Mouse (Mus musculus) hindbrain, embryonic 16.5 days (tissue): ENCODE results near the gene Qdpr. TPM values are rescaled to one million over a fixed set of nuclear protein-coding genes. Genes with fewer than 3 reads are reported as not detected.

ENCODE experiments used
- ATAC-seq: fragments of 200-750 bp; cut with Nextera tagmentation; 2 replicates; pipeline ENCODE4 v1.8.0; 2017; ENCODE audit warnings: moderate TSS enrichment, moderate library complexity
- H3K27ac ChIP-seq: fragments of 300-500 bp; sonication (generic); 2 replicates; pipeline ENCODE4 v1.5.1; 2014; ENCODE audit warnings: low read depth, mild to moderate bottlenecking, control low read depth, low read length, moderate library complexity
- H3K27me3 ChIP-seq: fragments of 300-500 bp; sonication (generic); replicated peaks from 2 replicates; pipeline ENCODE4 v1.6.1; 2014; ENCODE audit warnings: low read length; ENCODE audit not compliant: control insufficient read depth, insufficient read depth
- H3K36me3 ChIP-seq: fragments of 300-500 bp; sonication (generic); 2 replicates; pipeline ENCODE4 v1.6.1; 2014; ENCODE audit warnings: mild to moderate bottlenecking, low read length, moderate library complexity, mixed read lengths; ENCODE audit not compliant: control insufficient read depth, insufficient read depth
- H3K4me1 ChIP-seq: fragments of 300-500 bp; sonication (generic); 2 replicates; pipeline ENCODE4 v1.6.1; 2014; ENCODE audit warnings: low read depth, low read length; ENCODE audit not compliant: control insufficient read depth, insufficient read depth
- H3K4me2 ChIP-seq: fragments of 300-500 bp; sonication (generic); 2 replicates; pipeline ENCODE4 v1.6.1; 2014; ENCODE audit warnings: mild to moderate bottlenecking, low read length, control low read depth, moderate library complexity
- H3K4me3 ChIP-seq: fragments of 300-500 bp; sonication (generic); 2 replicates; pipeline ENCODE4 v1.5.1; 2014; ENCODE audit warnings: mild to moderate bottlenecking, low read length, control low read depth, moderate library complexity
- H3K9ac ChIP-seq: fragments of 300-500 bp; sonication (generic); 2 replicates; pipeline ENCODE4 v1.6.1; 2014; ENCODE audit warnings: low read depth, mild to moderate bottlenecking, control low read depth, low read length, moderate library complexity
- H3K9me3 ChIP-seq: fragments of 300-500 bp; sonication (generic); 2 replicates; pipeline ENCODE4 v1.6.1; 2014; ENCODE audit warnings: mild to moderate bottlenecking, low read length, moderate library complexity; ENCODE audit not compliant: control insufficient read depth
- whole genome bisulfite sequencing: fragments of 180-500 bp; shearing (Covaris S2); extraction: QIAGEN DNeasy Blood & Tissue Kit; methylation state at CpG from one replicate; pipeline ENCODE4 v1.1.7; 2014; 5-methylcytosine and 5-hydroxymethylcytosine counted together
- polyA plus RNA-seq: library from polyadenylated mRNA; unstranded; fragments of >200 nt; fragmentation: Nextera tagmentation; extraction: Ambion mirVana; gene quantifications from 2 replicates; pipeline ENCODE4 v1.2.1, GENCODE M21; 2015

Gene Qdpr
- polyA plus RNA-seq, 1 experiment from 2014 or later = 154 TPM

GRCm38 (mm10) chr5:45474215-45474614 is 24.2 kb upstream of the Qdpr start:
- Histone ChIP-seq H3K9me3 (no peaks in the 10 kb centered on the region), H3K36me3 (no peaks in the 10 kb centered on the region), H3K4me3 (no peak overlapping the region), H3K27ac (no peak overlapping the region), H3K4me1 (peaks cover 6% of the 10 kb centered on the region; the same call in 1 of the 2 replicates), H3K9ac (no peak overlapping the region), H3K27me3 (no peaks in the 10 kb centered on the region; the same call in 1 of the 2 replicates), H3K4me2 (no peak overlapping the region)
- peak; percentile 73 for ATAC-seq
- 32% methylated on average over 6 of the region's 6 CpGs for WGBS

DNA sequence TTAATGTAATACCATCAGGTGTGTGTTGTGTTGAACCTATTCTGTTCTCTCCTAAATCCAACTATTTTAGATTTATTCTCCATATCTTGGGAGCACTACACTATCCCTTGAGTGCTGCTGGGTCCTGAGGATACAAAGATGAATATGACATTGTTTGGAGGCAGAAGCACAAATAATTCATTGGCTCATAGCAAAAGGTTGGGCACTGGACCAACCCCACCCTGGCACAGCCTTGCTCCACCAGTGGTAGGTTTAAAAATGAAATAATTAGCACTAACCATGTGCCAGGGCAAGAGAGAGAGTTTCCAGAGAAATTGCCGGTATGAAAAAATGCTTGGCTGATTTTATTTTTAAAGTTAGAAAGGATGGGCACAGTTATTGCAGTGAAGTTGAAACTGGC is 23.5 kb upstream of the Qdpr start:
- no peak for ATAC-seq
- 72% methylated on average over 1 of the region's 1 CpGs for WGBS

DNA sequence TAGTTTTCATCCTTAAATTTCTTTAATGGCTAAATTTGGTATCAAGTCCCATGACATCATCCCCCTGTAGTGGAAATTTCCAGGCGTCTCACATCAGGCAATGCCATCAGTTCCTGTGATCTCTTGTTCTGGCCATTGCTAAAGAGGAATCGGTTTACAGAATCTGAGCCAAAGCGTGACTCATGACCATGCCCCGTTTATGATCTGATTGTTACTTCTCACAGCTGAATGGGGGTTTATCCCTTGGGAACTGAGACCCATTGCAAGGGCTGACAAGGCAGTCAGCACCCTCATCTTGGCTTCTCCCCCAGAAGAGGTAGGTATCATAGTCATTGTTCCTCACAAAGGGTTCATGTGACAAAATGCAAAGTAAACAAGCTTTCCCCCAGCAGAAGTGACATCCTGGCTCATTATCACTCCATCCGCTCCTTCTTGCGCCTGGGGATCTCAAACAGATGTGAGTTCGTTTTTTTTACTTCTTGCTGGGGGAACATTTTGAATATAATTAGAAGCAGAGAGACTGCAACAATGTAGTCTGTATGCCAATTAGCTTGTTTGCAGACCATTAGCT is 22.9 kb upstream of the Qdpr start:
- ATAC-seq = no peak
- 59% methylated on average over 7 of the region's 7 CpGs for WGBS

More for the DNA sequence above, 23.5 kb upstream of the Qdpr start:
- no peaks in the 10 kb centered on the region for H3K36me3 ChIP-seq
- H3K9me3 ChIP-seq = no peaks in the 10 kb centered on the region
- no peak overlapping the region for H3K4me3 ChIP-seq
- peaks cover 6% of the 10 kb centered on the region; the same call in 1 of the 2 replicates for H3K4me1 ChIP-seq
- H3K9ac ChIP-seq = no peak overlapping the region
- no peaks in the 10 kb centered on the region for H3K27me3 ChIP-seq
- no peak overlapping the region for H3K27ac ChIP-seq
- H3K4me2 ChIP-seq = no peak overlapping the region

DNA sequence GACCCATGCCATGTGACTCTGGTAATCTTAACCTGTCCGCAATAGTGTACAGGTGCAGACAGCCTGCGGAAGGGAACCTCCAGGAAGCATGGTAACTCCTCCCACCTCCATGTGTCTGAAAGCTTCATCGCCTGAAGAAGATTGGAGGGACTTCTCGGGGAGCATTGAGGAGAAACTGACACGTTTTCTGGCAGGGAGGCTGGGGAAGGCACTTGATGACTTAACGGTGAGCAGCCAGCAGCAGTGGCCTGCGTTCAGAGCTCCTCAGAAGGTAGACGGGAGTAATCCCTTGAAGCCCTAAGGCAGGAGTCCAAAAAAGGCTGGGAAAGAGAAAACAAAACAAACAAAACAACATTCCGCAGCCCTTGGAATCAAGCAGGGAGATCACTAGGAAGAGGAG is 4.4 kb upstream of the Qdpr start:
- Histone ChIP-seq H3K9me3 (no peaks in the 10 kb centered on the region), H3K4me2 (no peak overlapping the region), H3K27ac (no peak overlapping the region), H3K36me3 (no peaks in the 10 kb centered on the region), H3K27me3 (no peaks in the 10 kb centered on the region), H3K4me1 (no peaks in the 10 kb centered on the region), H3K9ac (no peak overlapping the region), H3K4me3 (no peak overlapping the region)
- ATAC-seq = no peak
- 50% methylated on average over 9 of the region's 9 CpGs for WGBS

More for the DNA sequence above, 22.9 kb upstream of the Qdpr start:
- Histone ChIP-seq H3K27me3 (no peaks in the 10 kb centered on the region), H3K4me2 (no peak overlapping the region), H3K9ac (no peak overlapping the region), H3K4me3 (no peak overlapping the region), H3K27ac (no peak overlapping the region), H3K9me3 (no peaks in the 10 kb centered on the region), H3K4me1 (peaks cover 6% of the 10 kb centered on the region; the same call in 1 of the 2 replicates), H3K36me3 (no peaks in the 10 kb centered on the region)

GRCm38 (mm10) chr5:45453451-45453850 is 3.4 kb upstream of the Qdpr start, which contains the start of gene Clrn2:
Gene Clrn2, plus strand, starts transcription at chr5:45453751.
- Histone ChIP-seq H3K4me1 (peaks cover 9% of the 10 kb centered on the region), H3K4me3 (no peak within 1 kb of the TSS), H3K4me2 (no peak within 1 kb of the TSS), H3K27ac (no peak within 1 kb of the TSS), H3K9me3 (no peaks in the 10 kb centered on the region), H3K36me3 (no peaks in the 10 kb centered on the region), H3K27me3 (no peaks in the 10 kb centered on the region), H3K9ac (no peak within 1 kb of the TSS)
- WGBS = 67% methylated on average over 6 of the region's 6 CpGs
- ATAC-seq = no peak

DNA sequence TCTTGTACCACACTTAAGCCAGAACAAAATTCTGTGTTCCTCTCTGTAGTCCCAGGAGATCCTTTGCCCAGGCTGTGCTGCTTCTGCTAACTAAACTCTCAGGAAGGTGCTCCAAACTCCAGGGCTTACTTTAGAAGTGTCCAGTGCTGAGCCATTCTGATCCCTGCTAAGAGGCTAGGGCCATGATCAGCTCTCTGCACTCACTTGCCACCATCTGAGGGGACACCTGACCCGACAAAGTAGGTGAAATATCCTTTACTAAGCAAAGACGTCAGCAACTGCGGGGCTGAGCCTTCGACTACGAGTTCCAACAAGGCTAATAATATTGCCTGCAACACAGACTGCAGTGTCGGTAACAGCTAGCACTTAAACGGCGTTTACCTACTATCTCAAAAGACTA is 830 bp downstream of the Qdpr start:
- Histone ChIP-seq H3K27me3 (no peaks in the 10 kb centered on the region), H3K4me1 (peaks cover 9% of the 10 kb centered on the region), H3K9me3 (no peaks in the 10 kb centered on the region), H3K27ac (no peak overlapping the region), H3K4me2 (peak overlapping the region; percentile 99), H3K4me3 (peak overlapping the region; percentile 71), H3K9ac (peak overlapping the region; percentile 82), H3K36me3 (no peaks in the 10 kb centered on the region)
- ATAC-seq = no peak
- under 1% methylated on average over 8 of the region's 8 CpGs for WGBS

DNA sequence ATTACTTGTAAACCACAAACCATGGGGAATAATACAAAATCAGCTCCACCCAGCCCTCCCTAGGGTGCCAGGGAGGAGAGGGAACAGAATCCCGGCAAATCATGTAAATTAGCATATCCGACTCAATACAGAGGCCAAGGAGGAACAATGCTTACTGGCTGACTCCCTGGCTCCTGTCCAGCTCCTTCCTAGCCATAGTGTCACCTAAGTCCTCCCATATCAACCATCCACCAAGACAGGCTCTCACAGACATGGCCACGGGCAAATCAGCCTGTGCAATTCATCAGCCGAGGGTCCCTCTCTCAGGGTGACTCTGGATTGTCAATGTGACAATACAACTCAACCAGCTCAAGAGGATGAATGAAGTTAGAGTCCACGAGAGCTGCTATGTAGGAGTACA is 1.4 kb downstream of the Qdpr start:
- Histone ChIP-seq H3K4me1 (peaks cover 9% of the 10 kb centered on the region), H3K36me3 (no peaks in the 10 kb centered on the region), H3K27me3 (no peaks in the 10 kb centered on the region), H3K9me3 (no peaks in the 10 kb centered on the region), H3K27ac (no peak overlapping the region), H3K4me2 (peak overlapping the region; percentile 99), H3K9ac (no peak overlapping the region; the same call in 1 of the 2 replicates), H3K4me3 (no peak overlapping the region; the same call in 1 of the 2 replicates)
- no peak for ATAC-seq
- 16% methylated on average over 5 of the region's 5 CpGs for WGBS

- Histone ChIP-seq H3K4me2 (no peak overlapping the region), H3K4me1 (peaks cover 8% of the 10 kb centered on the region), H3K27me3 (no peaks in the 10 kb centered on the region), H3K36me3 (no peaks in the 10 kb centered on the region; the same call in 1 of the 2 replicates), H3K4me3 (no peak overlapping the region), H3K9me3 (no peaks in the 10 kb centered on the region), H3K27ac (no peak overlapping the region), H3K9ac (no peak overlapping the region)
- ATAC-seq = no peak
- WGBS = 84% methylated on average over 8 of the region's 8 CpGs
These were observed 5.8 kb downstream of the Qdpr start for GRCm38 (mm10) chr5:45444130-45444832.

DNA sequence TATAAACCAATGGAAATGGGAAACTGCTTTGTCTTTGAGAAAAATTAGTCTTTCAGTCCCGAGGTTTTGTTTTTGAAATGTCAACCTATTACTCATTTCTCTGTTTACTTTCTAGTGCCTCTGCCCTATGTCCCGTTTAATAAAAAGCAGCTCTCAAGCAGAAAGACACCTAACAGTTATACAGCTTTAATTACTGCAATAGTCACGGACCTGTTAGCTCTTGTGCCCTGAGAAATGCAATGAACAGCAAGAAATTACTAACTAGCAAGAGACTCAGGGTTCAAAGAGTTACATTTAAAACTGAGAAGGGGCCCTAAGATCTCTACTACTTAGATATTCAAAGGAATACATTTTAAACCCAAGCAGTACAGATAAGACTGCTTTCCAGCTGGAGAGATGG is 8.3 kb downstream of the Qdpr start:
- 88% methylated on average over 3 of the region's 3 CpGs for WGBS
- Histone ChIP-seq H3K4me1 (no peaks in the 10 kb centered on the region), H3K27me3 (no peaks in the 10 kb centered on the region), H3K9ac (no peak overlapping the region), H3K36me3 (no peaks in the 10 kb centered on the region; the same call in 1 of the 2 replicates), H3K9me3 (no peaks in the 10 kb centered on the region), H3K4me2 (no peak overlapping the region), H3K4me3 (no peak overlapping the region), H3K27ac (no peak overlapping the region)
- ATAC-seq = no peak
